Mouse (Mus musculus): ENCODE measurements around the gene Zfp991. TPM values are rescaled to one million over a fixed set of nuclear protein-coding genes. Genes with fewer than 3 reads are reported as not detected.
A peak's percentile ranks its signal among the peaks of the same experiment; 100 is the strongest.
"Not testable (repeated sequence)": the region's sequence is repeated elsewhere in the genome, so short reads cannot be mapped to it uniquely, and the experiment has no call there.

Gene Zfp991
- 10 to 100 TPM in 1 of 2 experiments, 1 to 10 TPM in 1; 5.4 to 10.4 TPM for polyA plus RNA-seq (2017; shearing (Covaris generic))

DNA sequence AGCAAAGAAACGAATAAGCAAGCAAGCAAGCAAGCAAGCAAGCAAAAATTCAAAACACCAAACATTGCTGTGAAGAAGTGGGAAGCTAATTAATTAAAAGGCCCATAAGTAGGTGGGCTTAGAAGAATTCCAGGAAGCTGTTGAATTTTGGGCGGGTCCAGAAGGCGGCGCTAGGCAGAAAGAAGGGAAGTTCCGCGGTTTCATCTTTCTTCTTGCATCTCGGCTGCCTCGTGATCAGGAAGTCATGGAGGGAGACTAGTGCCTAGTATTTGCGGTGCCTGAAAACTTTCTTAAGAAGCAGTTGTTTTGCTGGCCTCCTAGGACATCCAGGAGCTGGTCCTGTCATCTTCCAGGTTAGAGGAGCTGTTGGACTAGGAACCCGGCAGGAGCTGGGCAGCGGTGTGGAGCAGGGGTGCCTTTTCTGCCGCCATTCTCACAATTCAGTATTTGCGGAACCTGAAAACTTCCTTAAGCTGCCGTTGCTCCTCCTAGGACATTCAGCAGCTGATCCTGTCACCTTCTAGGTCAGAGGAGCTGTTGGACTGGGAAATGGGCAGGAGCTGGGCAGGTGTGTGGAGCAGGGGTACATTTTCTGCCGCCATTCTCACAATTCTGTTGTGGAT lies at the start of gene Zfp991:
TSS of gene Zfp991 (plus strand) at position 202 of the 623 bp plus-strand sequence.
- ATAC-seq, result peak; percentile 64

DNA sequence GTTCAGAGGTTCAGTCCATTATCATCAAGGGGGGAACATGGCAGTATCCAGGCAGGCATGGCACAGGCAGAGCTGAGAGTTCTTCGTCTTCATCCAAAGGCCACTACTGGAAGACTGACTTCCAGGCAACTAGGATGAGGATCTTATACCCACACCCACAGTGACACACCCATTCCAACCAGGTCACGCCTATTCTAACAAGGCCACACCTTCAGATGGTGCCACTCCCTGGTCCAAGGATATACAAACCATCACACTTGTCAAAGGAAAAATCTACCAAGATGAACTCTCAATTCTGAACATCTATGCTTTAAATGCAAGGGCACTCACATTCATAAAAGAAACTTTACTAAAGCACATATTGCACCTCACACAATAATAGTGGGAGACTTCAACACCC lies 36.2 kb upstream of the Zfp991 start:
- ATAC-seq, result not testable (repeated sequence)

DNA sequence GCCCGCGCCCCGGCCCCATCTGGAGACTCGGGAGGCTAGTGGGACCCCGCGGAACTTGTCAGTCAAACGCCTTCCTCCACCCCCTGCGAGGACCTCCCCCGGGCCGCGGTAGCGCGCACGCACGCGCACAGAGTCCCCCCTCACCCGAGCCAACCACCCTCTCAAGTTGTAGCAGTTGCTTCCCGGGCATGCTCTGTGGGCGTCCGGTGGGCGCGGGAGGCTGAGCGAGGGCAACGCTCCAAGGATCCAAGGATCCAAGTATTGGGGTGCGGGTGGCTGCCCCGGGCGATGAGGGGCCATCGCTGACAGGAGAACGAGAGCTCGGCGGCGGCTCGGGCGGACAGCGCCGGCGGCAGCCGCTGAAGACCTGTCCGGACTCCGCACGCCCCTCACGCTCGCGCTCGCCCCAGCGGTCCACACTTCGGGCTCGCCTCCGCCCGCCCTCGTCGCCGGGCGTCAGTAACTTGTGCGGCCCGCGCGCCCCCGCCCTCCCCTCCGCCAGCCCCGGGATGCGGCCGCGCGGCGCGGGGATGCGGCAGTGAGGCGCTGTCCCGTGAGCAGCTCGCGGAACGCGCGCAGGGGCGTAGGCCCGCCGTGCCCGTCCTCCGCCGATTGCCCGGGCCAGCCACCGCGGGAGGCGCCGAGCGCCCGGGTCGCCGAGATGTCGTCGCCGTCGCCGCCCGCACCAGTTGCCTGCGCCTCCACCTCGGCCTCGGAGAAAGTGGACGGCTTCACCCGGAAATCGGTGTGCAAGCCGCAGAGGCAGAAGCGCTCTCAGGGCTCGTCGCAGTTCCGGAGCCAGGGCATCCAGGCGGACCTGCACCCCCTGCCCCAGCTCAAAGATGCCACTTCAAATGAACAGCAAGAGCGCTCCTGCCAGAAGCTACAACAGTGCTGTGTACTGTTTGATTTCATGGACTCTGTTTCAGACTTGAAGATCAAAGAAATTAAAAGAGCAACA lies 29.9 kb upstream of the Zfp991 start:
- ATAC-seq, result not testable (repeated sequence)

DNA sequence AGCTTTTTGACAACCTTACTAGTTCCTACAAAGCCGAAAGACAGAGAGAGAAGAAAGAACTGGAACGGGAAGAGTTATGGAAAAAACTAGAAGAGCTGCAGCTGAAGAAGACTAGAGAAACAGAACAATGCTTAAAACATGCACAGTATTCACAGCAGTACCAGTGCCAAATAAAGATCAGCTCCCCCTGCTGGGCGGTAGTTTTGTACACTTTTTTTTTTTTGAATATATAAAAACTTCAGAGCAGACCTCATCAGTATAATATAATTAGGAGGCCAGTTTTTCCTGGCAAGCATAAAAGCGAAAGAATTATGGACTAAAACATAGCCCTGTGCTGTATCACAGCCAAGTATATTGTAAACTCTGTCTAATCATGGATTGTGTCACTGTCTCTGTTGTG lies 28.0 kb upstream of the Zfp991 start:
- ATAC-seq, result not testable (repeated sequence)

DNA sequence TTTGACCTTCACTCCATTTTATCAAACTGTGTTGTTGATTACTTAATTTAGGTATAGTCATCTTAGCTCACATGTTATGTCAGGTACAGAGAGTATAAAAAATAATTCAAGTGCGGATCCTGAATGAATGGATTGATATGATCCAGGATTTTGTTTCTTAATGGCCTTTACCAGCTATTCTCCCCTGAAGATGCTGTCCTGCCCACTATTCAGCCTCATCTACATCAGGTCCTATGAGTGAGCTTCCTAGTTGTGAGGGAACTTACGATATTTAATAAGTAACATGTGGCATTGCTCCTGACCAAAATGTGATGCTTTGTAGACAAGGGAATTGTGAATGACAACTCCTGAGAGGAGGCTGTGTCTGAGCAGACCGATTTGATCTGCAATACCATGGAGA lies 14.0 kb upstream of the Zfp991 start:
- not testable (repeated sequence) for ATAC-seq

DNA sequence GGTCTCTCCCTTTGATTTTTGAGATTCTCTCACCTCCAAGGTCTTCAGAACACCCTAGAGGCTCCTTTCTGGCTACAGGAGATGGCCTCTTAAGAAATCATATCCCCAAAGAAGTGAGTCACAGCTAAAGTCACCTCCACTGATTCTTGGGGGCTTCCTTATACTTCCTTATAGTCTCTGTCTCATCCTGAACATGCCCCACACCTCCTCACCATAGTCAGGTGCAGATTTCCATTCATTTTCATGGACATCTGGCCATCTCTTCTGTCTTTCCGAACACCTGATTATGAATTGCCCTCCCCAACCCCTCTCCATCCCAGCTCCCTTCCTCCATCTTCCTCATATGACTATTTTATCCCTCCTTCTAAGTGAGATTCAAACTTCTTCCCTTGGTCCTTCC lies 9.6 kb upstream of the Zfp991 start:
- ATAC-seq, result not testable (repeated sequence)

DNA sequence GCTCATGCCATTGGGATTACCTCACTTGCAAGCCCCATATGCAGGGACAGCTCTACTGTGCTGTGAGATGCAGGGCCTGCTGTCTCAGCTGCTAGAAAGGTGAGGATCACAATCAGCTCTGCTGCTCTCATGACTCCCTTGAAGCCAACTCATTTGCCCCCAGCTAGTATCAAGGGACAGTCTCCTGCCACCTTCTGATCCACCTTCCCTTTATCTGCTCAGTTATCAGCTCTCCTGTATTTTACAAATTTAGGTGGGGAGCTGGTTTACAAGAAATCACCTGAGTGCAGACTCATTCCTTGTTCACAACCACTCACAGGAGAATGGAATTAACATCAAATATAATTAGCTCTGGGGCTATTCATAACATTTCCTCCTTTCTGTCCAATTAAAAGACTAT lies 8.0 kb upstream of the Zfp991 start:
- ATAC-seq, result not testable (repeated sequence)

DNA sequence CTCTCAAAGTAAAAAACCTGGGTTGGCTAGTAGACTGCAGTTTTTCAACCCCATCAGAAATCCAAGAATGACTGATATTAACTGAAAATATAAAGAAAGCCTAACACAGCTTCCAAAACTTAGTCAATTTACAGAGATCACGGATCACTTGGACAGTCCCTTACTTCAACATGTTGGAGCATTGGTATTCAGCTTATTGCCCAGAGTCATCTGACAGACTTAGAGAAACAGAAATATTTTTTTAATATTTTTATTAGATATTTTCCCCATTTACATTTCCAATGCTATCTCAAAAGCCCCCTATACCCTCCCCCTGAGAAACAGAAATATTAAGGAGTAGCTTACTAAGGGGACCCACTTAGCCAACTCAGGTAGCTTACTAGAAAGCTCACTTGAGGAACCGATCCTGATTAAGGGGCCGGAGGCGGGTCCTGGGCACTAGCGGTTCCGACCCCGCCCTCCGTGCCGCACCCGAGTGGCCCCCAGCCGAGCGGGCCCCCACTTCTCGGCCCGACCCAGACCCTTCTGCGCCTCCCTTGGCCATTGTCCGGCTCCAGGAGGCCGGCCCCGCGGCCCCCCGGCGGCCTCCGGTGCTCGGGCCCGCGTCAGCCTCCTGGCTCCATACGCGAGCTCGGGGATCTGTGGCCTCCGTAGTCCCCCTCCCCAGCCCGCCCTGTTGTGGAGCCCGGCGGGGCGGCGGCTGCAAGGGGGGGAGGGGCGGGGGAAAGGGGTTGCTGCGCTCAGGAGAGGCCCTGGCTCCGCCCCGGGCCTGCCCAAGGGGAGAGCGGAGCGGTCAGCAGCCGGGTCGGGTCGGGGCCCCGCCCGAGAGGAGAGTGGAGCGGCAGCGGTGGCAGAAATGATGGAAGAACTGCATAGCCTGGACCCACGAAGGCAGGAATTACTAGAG lies 7.2 kb upstream of the Zfp991 start:
- not testable (repeated sequence) for ATAC-seq

DNA sequence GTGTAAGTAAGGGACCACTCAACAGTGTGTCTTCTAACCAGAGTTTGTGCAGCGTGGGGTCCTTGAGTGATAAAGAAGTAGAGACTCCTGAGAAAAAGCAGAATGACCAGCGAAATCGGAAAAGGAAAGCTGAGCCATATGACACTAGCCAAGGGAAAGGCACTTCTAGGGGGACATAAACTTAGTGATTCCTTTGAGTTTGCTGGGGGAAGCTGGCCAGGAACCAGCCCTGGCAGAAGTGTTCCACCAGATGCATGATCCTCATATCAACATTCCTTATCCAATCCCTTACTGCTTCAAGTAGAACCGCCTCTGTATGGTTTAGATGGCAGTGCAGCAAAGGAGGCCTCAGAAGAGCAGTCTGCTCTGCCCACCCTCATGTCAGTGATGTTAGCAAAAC lies 6.5 kb upstream of the Zfp991 start:
- ATAC-seq, result not testable (repeated sequence)

DNA sequence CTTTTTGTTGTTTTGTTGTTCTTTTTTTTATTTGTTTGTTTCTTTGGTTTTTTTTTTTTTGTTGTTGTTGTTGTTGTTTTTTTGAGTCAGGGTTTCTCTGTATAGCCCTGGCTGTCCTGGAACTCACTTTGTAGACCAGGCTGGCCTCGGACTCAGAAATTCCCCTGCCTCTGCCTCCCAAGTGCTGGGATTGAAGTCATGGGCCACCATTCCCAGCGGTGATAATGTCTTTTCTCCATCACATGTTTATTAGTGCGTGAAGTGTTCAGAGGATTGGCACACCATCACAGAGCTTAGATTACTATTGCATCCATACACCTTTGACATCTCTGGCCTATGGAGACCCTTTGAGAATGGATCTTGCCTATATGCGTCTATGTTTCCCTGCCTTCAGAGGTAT lies 6.0 kb upstream of the Zfp991 start:
- not testable (repeated sequence) for ATAC-seq

DNA sequence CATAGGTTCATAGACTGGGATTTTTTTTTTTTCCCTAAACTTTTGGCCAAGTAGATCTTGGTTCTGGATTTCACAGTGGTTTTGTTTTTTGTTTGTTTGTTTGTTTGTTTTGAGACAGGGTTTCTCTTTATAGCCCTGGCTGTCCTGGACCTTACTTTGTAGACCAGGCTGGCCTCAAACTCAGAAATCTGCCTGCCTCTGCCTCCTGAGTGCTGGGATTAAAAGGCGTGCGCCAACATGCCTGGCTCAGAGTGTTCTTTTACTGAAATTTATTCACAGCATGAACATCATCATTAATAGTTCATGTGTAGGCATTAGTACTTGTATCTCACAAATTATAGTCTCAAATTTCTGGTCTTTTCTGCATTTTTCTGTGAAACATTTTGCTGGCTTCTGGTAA lies 5.4 kb upstream of the Zfp991 start:
- not testable (repeated sequence) for ATAC-seq

DNA sequence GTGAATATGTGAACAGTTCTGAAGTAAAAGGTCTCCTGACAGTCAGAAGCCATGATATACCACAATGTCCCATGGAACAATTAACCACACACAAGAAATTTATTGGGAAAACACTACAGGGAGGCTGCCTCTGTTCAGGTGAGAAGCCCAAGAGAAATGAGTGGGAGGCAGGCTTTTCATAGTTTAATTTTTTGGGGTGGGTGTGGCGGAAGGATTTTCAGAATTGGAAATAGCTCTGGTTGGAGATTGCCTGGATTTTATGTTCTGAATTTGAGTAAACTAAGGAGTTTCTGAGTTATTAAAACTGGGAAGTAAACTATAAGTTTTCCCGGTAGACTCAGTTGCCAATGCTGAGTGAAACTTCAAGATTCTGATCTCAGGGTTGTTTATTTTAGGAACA lies 4.7 kb upstream of the Zfp991 start:
- ATAC-seq, result peak; percentile 20

DNA sequence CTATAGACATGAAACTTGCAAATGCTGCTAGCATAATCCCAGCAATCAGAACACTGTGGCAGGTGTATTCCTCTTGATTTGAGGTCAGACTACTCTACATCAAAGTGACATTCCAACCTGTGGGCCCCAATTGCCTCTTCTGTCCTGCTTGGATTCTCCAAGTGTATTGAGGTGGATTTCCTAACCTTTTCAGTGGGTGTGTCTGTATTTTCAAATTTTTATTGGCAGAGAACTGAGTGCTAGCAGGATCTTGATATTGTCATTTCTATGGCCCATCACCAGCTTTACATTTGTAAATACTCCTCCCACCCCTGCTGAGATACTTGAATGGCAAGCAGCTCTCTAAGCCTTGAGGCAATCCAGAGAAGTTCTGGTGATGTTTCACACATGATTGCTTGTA lies 3.7 kb upstream of the Zfp991 start:
- ATAC-seq, result not testable (repeated sequence)

DNA sequence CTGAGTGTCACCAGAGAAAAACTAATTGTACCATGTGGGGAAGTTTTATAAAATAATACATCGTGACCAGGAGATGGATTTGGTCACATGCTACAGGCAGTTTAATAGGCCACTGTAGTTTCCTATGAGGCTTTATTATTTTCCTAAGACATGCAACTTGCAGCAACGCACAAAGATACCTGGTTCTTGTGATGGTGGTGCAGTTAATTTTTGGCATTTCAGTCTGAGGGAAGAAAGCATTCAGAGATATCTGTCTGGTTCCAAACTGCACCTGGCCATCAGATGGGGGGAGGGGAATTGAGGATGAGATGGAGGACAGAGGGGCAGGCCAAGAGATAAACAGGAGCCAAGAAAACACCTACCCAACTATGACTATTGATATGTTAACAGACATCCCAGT lies 1.8 kb downstream of the Zfp991 start:
- not testable (repeated sequence) for ATAC-seq

DNA sequence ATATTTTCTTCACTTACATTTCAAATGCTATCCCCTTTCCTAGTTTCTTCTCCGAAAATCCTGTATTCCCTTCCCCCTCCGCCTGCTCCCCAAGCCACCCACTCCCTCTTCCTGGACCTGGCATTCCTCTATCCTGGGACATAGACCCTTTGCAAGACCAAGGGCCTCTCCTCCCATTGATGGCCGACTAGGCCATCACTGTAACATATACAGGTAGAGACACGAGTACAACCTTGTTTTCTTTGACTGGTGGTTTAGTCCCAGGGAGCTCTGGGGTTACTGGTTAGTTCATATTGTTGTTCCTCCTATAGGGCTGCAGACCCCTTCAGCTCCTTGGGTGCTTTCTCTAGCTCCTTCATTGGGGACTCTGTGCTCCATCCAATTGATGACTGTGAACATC lies 9.9 kb downstream of the Zfp991 start:
- ATAC-seq, result peak; percentile 26

DNA sequence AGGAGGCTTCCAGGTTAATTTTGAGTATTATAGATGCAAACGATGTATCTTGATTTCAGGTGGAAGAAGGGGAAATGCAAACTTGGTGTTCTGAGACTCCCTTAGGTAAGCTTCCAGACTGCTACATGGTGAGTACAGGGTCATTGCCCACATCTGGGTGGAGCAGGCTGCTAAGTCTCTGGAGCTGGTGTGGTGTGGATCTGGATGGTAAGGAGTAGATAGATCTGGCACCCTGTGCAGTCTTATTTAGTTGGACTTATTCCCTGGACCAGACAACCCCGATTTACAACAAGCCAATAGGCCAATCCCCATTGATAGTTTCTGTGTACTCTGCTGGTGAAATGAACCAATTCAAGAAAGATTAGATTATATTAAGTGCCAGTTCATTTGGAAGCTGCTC lies 33.4 kb downstream of the Zfp991 start:
- ATAC-seq, result not testable (repeated sequence)

DNA sequence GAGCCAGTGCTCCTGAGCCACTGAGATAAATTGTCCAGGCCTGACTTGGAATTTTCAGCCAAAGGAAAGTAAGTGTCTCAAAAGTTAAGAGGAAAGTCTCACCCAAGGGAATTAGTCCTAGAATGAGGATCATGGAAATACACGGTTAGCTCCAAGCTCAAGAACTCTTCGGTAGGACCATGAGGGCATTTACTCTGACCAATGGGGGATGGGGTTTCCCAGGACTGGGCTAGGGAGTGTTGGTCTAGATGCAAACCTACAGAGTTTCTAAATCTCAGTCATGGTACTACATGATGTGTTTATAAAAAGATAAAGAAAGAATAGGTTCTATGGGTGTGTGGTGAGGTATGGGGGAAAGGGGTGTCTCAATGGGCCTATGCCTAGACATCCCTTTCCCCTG lies 38.7 kb downstream of the Zfp991 start:
- ATAC-seq, result not testable (repeated sequence)

DNA sequence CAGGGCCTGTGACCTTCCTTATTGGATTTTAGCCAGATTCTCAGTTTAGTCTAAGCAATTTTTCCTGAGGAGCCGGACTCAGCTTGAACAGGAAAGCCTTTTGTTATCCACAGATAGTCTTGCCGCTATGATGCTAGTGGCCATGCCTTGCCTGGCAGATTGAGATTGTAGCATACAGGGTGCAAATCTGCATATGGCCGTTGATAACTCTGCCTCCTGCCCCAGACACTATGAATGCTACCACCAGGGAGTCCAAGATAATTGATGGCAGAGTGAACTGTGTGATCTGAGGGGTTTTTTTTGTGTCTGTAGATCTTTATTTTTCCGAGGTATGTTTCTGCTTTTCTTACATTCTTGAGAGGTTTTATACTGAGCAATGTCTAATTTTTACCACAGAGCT lies 39.7 kb downstream of the Zfp991 start:
- ATAC-seq, result not testable (repeated sequence)

DNA sequence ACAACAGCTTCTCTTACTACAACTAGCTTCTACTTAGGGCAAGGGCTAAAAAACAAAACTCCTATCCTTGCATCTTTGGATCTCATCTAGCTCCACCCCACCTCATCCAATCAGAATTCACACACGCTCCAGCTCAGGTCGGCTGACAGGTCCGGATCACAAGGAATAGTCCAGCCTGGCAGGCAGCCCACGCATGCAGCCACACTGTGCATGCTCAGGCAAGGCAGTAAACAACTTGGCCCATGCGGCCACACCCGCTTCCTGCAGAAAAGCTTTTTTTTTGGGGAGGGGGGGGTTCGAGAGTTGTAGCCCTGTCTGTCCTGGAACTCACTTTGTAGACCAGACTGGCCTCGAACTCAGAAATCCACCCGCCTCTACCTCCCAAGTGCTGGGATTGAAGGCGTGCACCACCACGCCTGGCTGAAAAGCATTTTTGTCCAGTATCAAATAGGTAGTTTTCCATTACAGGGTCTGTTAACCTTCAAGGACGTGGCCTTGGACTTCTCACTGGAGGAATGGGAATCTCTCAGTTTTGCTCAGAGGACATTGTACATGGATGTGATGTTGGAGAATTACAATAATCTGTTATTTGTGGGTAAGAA lies 44.5 kb downstream of the Zfp991 start:
- ATAC-seq, result not testable (repeated sequence)

DNA sequence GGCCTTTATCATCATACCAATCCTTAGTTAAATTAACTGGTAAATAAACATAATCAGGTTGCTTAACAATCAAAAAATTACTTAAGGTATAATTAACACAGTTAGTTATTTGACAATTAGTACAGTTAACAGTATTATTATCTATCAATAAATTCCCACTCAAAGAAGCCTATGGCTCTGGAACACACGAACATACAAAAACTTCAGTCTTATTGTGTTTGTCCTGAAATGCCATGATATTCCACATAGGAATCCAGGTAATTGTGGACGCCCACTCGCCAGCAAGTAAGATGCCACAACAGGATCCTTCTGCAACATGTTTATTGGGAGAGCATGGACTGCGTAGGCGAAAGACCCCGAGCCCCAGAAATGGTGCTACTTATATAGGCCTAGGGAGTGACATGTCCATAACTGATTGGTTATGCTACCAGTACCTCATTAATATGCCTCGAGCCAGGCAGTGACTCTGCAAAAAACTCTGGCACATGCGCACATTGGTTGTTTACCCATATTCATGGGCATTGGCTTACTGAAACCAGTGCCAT lies 49.4 kb downstream of the Zfp991 start:
- ATAC-seq, result not testable (repeated sequence)

DNA sequence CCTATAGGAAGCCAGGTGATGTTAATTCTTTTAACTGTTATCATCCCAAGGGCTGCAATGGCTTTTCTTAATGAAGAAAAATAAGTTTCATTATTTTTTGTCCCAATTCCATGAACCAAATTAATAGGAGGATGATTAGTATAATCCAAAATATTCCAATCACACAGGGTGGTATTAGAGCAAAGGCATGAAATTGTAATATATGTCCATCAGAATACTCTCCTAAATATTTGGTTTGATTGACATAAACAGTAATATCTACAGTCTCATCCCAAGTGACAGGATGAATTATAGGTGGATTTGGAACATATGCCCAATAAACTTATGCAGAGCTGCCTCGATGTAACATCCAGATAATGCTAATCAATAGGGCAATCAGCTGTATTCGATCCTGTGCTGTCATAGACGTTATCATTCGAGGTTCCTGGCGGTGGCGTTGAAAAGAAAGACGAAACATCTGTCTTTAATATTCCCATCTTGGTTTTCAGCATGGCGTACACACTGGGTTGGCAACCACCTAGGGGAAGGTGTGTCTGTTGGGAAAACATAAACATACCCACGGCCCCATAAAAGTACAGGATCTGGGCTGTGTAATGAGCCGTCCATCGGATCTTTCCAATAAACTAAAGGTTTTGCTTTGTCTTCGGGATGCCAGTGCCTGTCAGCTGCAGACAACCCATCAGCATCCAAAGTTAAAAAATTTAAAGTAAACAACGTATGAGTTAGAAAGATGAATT lies 50.3 kb downstream of the Zfp991 start:
- ATAC-seq, result not testable (repeated sequence)
